Comparison of ENCODE assay signal across 14 mouse cellular contexts in the genomic region with DNA sequence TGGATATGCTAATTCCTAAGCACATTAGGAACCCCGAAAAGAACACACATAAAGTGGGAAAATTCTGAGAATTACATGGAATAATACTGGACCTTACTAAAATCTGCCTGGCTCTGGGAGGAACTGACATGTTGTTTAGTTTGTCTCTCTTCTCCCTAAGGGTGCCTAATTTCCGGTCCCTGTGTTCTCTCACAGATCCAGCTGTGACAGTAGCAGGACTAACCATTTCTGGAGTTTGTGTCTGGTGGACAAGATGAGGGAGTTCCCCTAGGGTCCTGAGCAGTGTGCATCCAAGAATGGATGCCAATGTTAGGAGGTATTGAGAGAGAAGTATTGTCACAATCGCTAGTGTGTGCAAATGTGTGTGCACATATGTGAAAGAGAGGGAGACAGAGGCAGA.
"Had no signal": no experiment of that assay in that cellular context is flagged by ENCODE, and none has a peak within 500 bp of the region (broad histone marks: within the 10 kb centered on the region; RNA-seq: fewer than 3 reads in every experiment).

No protein-coding gene starts in this region.

- H3K4me3 ChIP-seq: layer of hippocampus, adult 2 months; limb, embryonic 13.5 days; midbrain, embryonic 12.5 days had no signal

- H3K4me1 ChIP-seq: limb, embryonic 13.5 days; midbrain, embryonic 12.5 days had no signal

- H3K4me2 ChIP-seq: limb, embryonic 13.5 days; midbrain, embryonic 12.5 days had no signal

- H3K9ac ChIP-seq: limb, embryonic 13.5 days; midbrain, embryonic 12.5 days had no signal

- H3K9me3 ChIP-seq: limb, embryonic 13.5 days; midbrain, embryonic 12.5 days had no signal

- DNase-seq: kidney, adult 11 months; kidney, adult 9 months; kidney, postnatal 10 days; kidney, postnatal 4 days; left cerebral cortex, postnatal 4 days; lung, adult 18-20 months; right cerebral cortex, postnatal 4 days; spleen, adult 18-20 months; thymus, adult 18-20 months; thymus, postnatal 14 days had no signal

- ATAC-seq: midbrain, embryonic 16.5 days had no signal

- H3K27ac ChIP-seq: layer of hippocampus, adult 2 months; limb, embryonic 13.5 days; midbrain, embryonic 12.5 days had no signal

- H3K36me3 ChIP-seq: limb, embryonic 13.5 days; midbrain, embryonic 12.5 days had no signal

- H3K27me3 ChIP-seq: midbrain, embryonic 12.5 days had no signal
